Mouse (Mus musculus) CD4-positive helper T cell, adult 2 months (primary cell): ENCODE measurements around the gene Trpm4.
"Not testable (repeated sequence)": the region's sequence is repeated elsewhere in the genome, so short reads cannot be mapped to it uniquely, and the experiment has no call there.

Source experiments
- DNase-seq: peaks from one replicate; pipeline ENCODE4 v3.0.0-alpha.2; 2012; ENCODE audit warnings: low read depth, missing footprints, low spot score

Gene Trpm4

GRCm38 (mm10) chr7:45255822-45256221 is 77.8 kb downstream of the Trpm4 start:
- DNase-seq, result not testable (repeated sequence)

DNA sequence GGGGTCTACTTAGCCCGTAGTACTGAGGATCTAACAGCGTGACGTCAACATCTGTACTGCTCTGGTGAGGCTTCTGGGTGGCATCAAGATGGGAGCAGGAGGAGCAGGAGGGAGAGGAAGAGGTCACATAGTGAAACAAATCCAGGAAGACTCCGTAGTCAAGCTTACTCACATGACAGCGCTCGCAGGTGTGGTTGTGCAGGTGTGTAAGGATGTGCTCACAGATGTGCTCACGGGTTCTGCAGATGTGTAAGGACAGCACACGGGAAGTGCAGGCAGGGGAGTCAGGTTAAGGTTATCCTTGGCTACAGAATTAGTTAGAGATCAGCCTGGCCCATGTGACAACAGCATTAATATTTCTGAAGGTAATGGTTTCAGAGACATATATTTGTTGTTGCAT is 79.8 kb downstream of the Trpm4 start:
- no peak for DNase-seq
